ENCODE assay signal across 13 mouse cellular contexts in the genomic region with DNA sequence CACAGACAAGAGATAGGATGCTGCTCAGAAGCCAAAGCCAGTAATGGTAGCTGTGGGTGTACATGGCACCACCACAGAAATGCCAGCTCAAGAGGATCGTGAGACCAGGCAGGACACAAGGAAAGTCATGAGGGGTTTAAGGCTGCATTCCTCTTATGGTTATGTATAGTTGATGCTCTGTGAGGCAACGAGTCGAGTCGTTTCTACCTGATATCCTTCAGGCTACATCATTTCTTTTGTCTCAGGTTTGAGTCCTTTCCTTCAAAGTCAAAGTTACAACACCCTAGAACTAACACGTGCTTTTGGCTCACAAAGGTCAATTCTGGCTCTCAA.
DNase-seq lines count a peak whose midpoint lies in the region; ATAC-seq and TF ChIP-seq lines count a peak whose summit lies in the region.
"Had no signal": no experiment of that assay in that cellular context is flagged by ENCODE, and none has a peak within 500 bp of the region (broad histone marks: within the 10 kb centered on the region; RNA-seq: fewer than 3 reads in every experiment).

No protein-coding gene starts in this region.

- no peak overlapping the region for H3K4me2 ChIP-seq in intestine, embryonic 14.5 days (ENCODE audit: low read length)
- H3K4me2 ChIP-seq in intestine, postnatal 0 days (replicated peaks; ENCODE audit: low read depth): no peak overlapping the region
- peak overlapping the region; percentile 40; the same call in 1 of the 2 replicates for H3K4me2 ChIP-seq in embryonic facial prominence, embryonic 14.5 days (ENCODE audit: low read depth, low read length)
- H3K4me2 ChIP-seq in hindbrain, embryonic 12.5 days (replicated peaks): no peak overlapping the region
- H3K4me2 ChIP-seq in midbrain, embryonic 12.5 days (replicated peaks): peak overlapping the region; percentile 41
- H3K4me2 ChIP-seq: liver, embryonic 12.5 days; neural tube, embryonic 12.5 days had no signal

- WGBS in intestine, embryonic 14.5 days: 91% methylated on average over 5 of the region's 5 CpGs
- WGBS in intestine, postnatal 0 days: 89% methylated on average over 5 of the region's 5 CpGs
- WGBS in embryonic facial prominence, embryonic 14.5 days: 48% methylated on average over 5 of the region's 5 CpGs
- WGBS in hindbrain, embryonic 12.5 days: 81% methylated on average over 5 of the region's 5 CpGs
- WGBS in midbrain, embryonic 12.5 days: 74% methylated on average over 5 of the region's 5 CpGs

- H3K27ac ChIP-seq in intestine, embryonic 14.5 days (ENCODE audit: low read depth): peak overlapping the region; percentile 62
- no peak overlapping the region for H3K27ac ChIP-seq in intestine, postnatal 0 days (ENCODE audit: low read depth, low read length)
- H3K27ac ChIP-seq in embryonic facial prominence, embryonic 14.5 days (replicated peaks; ENCODE audit: low read depth, low read length): peak overlapping the region; percentile 89
- H3K27ac ChIP-seq in hindbrain, embryonic 12.5 days: peak overlapping the region; percentile 82
- H3K27ac ChIP-seq in midbrain, embryonic 12.5 days (replicated peaks): peak overlapping the region; percentile 85
- H3K27ac ChIP-seq: liver, embryonic 12.5 days; macrophage; neural tube, embryonic 12.5 days had no signal

- H3K9me3 ChIP-seq in intestine, embryonic 14.5 days (ENCODE audit: control insufficient read depth, low read length): no peaks in the 10 kb centered on the region
- H3K9me3 ChIP-seq in intestine, postnatal 0 days (ENCODE audit: control insufficient read depth): no peaks in the 10 kb centered on the region
- no peaks in the 10 kb centered on the region for H3K9me3 ChIP-seq in embryonic facial prominence, embryonic 14.5 days (ENCODE audit: control insufficient read depth, low read length)
- H3K9me3 ChIP-seq in hindbrain, embryonic 12.5 days (replicated peaks): no peaks in the 10 kb centered on the region
- no peaks in the 10 kb centered on the region for H3K9me3 ChIP-seq in midbrain, embryonic 12.5 days
- H3K9me3 ChIP-seq: liver, embryonic 12.5 days; neural tube, embryonic 12.5 days had no signal

- no peak overlapping the region for H3K9ac ChIP-seq in intestine, embryonic 14.5 days (ENCODE audit: low read length)
- H3K9ac ChIP-seq in intestine, postnatal 0 days (ENCODE audit: low read depth, low read length): no peak overlapping the region
- no peak overlapping the region for H3K9ac ChIP-seq in embryonic facial prominence, embryonic 14.5 days (ENCODE audit: low read depth, low read length)
- H3K9ac ChIP-seq in hindbrain, embryonic 12.5 days: no peak overlapping the region
- H3K9ac ChIP-seq in midbrain, embryonic 12.5 days (replicated peaks): no peak overlapping the region
- H3K9ac ChIP-seq: liver, embryonic 12.5 days; neural tube, embryonic 12.5 days had no signal

- H3K27me3 ChIP-seq in intestine, embryonic 14.5 days (replicated peaks; ENCODE audit: control insufficient read depth, insufficient read depth, low read length): no peaks in the 10 kb centered on the region
- no peaks in the 10 kb centered on the region for H3K27me3 ChIP-seq in intestine, postnatal 0 days (replicated peaks; ENCODE audit: control insufficient read depth, insufficient read depth, low read length)
- no peaks in the 10 kb centered on the region for H3K27me3 ChIP-seq in embryonic facial prominence, embryonic 14.5 days (replicated peaks; ENCODE audit: control insufficient read depth, insufficient read depth, low read length)
- H3K27me3 ChIP-seq in hindbrain, embryonic 12.5 days: no peaks in the 10 kb centered on the region; the same call in 1 of the 2 replicates
- H3K27me3 ChIP-seq in midbrain, embryonic 12.5 days: 0 out of 2 replicates have a peak, but pooled peaks cover 3% of the 10 kb centered on the region
- H3K27me3 ChIP-seq: liver, embryonic 12.5 days; neural tube, embryonic 12.5 days had no signal

- DNase-seq in intestine, embryonic 14.5 days (ENCODE audit: low spot score): no peak
- DNase-seq in embryonic facial prominence, embryonic 14.5 days (ENCODE audit: low spot score): no peak
- DNase-seq in right cerebral cortex, postnatal 36 days (ENCODE audit: low spot score in 2 of 2): no peak
- no peak for DNase-seq in layer of hippocampus, postnatal 36 days
- no peak for DNase-seq in urinary bladder, adult 2 months (ENCODE audit: low spot score)
- DNase-seq: adrenal gland, adult 2 months; kidney, adult 9 months had no signal

- no peak overlapping the region for H3K4me3 ChIP-seq in intestine, embryonic 14.5 days (ENCODE audit: low read depth, low read length)
- H3K4me3 ChIP-seq in intestine, postnatal 0 days (ENCODE audit: low read depth, low read length): no peak overlapping the region
- H3K4me3 ChIP-seq in embryonic facial prominence, embryonic 14.5 days (ENCODE audit: low read depth, low read length): no peak overlapping the region
- no peak overlapping the region for H3K4me3 ChIP-seq in hindbrain, embryonic 12.5 days
- H3K4me3 ChIP-seq in midbrain, embryonic 12.5 days: peak overlapping the region; percentile 7; the same call in 1 of the 2 replicates
- H3K4me3 ChIP-seq: liver, embryonic 12.5 days; neural tube, embryonic 12.5 days had no signal

- H3K36me3 ChIP-seq in intestine, embryonic 14.5 days (ENCODE audit: control insufficient read depth, insufficient read depth, low read length): no peaks in the 10 kb centered on the region
- no peaks in the 10 kb centered on the region for H3K36me3 ChIP-seq in intestine, postnatal 0 days (ENCODE audit: control insufficient read depth, insufficient read depth)
- H3K36me3 ChIP-seq in embryonic facial prominence, embryonic 14.5 days (ENCODE audit: control insufficient read depth, insufficient read depth, low read length): no peaks in the 10 kb centered on the region
- no peaks in the 10 kb centered on the region for H3K36me3 ChIP-seq in hindbrain, embryonic 12.5 days
- no peaks in the 10 kb centered on the region for H3K36me3 ChIP-seq in midbrain, embryonic 12.5 days
- H3K36me3 ChIP-seq: liver, embryonic 12.5 days; neural tube, embryonic 12.5 days had no signal

- TF ChIP-seq CTCF in intestine, postnatal 0 days (IDR thresholded peaks at IDR 0.05; ENCODE audit: low read depth): no peak

- no peak for ATAC-seq in intestine, embryonic 14.5 days (replicated peaks; ENCODE audit: low FRiP score, low TSS enrichment, low read depth)
- ATAC-seq in intestine, postnatal 0 days: no peak
- ATAC-seq in embryonic facial prominence, embryonic 14.5 days (ENCODE audit: low read depth): no peak; the same call in 1 of the 2 replicates
- ATAC-seq in hindbrain, embryonic 12.5 days (ENCODE audit: low FRiP score): no peak
- ATAC-seq in midbrain, embryonic 12.5 days (ENCODE audit: low FRiP score, low read depth): no peak
- ATAC-seq: liver, embryonic 12.5 days had no signal

- H3K4me1 ChIP-seq in intestine, embryonic 14.5 days (replicated peaks; ENCODE audit: control insufficient read depth, insufficient read depth, low read length): peaks cover 15% of the 10 kb centered on the region; the same call in 1 of the 2 replicates
- H3K4me1 ChIP-seq in intestine, postnatal 0 days (replicated peaks; ENCODE audit: control insufficient read depth, insufficient read depth, low read length): no peaks in the 10 kb centered on the region
- H3K4me1 ChIP-seq in embryonic facial prominence, embryonic 14.5 days (ENCODE audit: control insufficient read depth, insufficient read depth, low read length): peaks cover 45% of the 10 kb centered on the region
- peaks cover 25% of the 10 kb centered on the region for H3K4me1 ChIP-seq in hindbrain, embryonic 12.5 days
- H3K4me1 ChIP-seq in midbrain, embryonic 12.5 days: peaks cover 31% of the 10 kb centered on the region
- H3K4me1 ChIP-seq: liver, embryonic 12.5 days had no signal

Comparison
In these comparisons a context has a peak if more than half of its experiments do, and no peak if none do; other contexts are left out.
1. H3K4me2 ChIP-seq: peak in embryonic facial prominence, embryonic 14.5 days (single experiment) and midbrain, embryonic 12.5 days (single experiment); none in intestine, embryonic 14.5 days (single experiment), intestine, postnatal 0 days (single experiment) and hindbrain, embryonic 12.5 days (single experiment).